Mouse (Mus musculus): Measurements from ENCODE around the gene Cxcl17. TPM values are rescaled to one million over a fixed set of nuclear protein-coding genes. Genes with fewer than 3 reads are reported as not detected.

Gene Cxcl17
- total and polyA plus RNA-seq, 2 experiments from 2014 or later = 0.66 TPM; not detected in 1

DNA sequence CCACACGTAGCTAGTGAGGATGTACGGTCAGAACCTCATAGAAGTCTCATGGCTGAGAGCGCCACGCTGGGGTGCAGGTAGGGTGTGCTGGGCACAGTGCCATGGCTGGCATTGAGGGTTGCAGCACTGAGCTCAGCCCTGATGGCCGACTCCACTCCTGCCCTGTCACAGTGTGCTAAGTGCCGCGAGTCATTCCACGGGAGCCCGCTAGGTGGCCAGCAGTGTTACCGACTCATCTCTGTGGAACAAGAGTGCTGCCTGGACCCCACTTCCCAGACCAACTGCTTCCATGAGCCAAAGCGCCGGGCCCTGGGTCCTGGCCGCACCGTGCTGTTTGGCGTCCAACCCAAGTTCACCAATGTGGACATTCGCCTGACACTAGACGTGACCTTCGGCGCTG is 49.5 kb downstream of the Cxcl17 start:
- no peaks in the 10 kb centered on the region for H3K9me3 ChIP-seq (ENCODE audit: low read length)
- peaks cover 16% of the 10 kb centered on the region; the same call in 1 of the 2 replicates for H3K4me1 ChIP-seq (ENCODE audit: insufficient read depth, low read length)
- H3K27me3 ChIP-seq (ENCODE audit: insufficient read depth, low read length) = 0 out of 2 replicates have a peak, but pooled peaks cover 3% of the 10 kb centered on the region
- no peak overlapping the region for H3K4me3 ChIP-seq (ENCODE audit: low read length)
- DNase-seq (ENCODE audit: low spot score) = peak; percentile 10
- no peak overlapping the region for H3K27ac ChIP-seq
- no peak overlapping the region for H3K9ac ChIP-seq (replicated peaks; ENCODE audit: low read length)
- H3K36me3 ChIP-seq (ENCODE audit: insufficient read depth, low read length) = peaks cover 33% of the 10 kb centered on the region
- 83% methylated on average over 19 of the region's 19 CpGs for WGBS
- ATAC-seq = no peak
- TF ChIP-seq CTCF (IDR thresholded peaks at IDR 0.05; ENCODE audit: low read depth) = peak; percentile 47
- H3K4me2 ChIP-seq (ENCODE audit: low read depth, low read length) = no peak overlapping the region

GRCm38 (mm10) chr7:25358721-25359206 is 53.9 kb downstream of the Cxcl17 start:
- Histone ChIP-seq H3K9me3 (ENCODE audit: low read length) (no peaks in the 10 kb centered on the region), H3K36me3 (ENCODE audit: insufficient read depth, low read length) (peaks cover 35% of the 10 kb centered on the region), H3K27me3 (ENCODE audit: insufficient read depth, low read length) (no peaks in the 10 kb centered on the region), H3K9ac (replicated peaks; ENCODE audit: low read length) (0 out of 2 replicates have a peak overlapping the region, but pooled peaks have one; percentile 24), H3K4me1 (ENCODE audit: insufficient read depth, low read length) (no peaks in the 10 kb centered on the region), H3K27ac (peak overlapping the region; percentile 51; the same call in 1 of the 2 replicates), H3K4me3 (ENCODE audit: low read length) (no peak overlapping the region), H3K4me2 (ENCODE audit: low read depth, low read length) (peak overlapping the region; percentile 21)
- ATAC-seq (peak; percentile 89), DNase-seq (ENCODE audit: low spot score) (peak; percentile 70)
- peak; percentile 54 for TF ChIP-seq CTCF (IDR thresholded peaks at IDR 0.05; ENCODE audit: low read depth)
- 30% methylated on average over 19 of the region's 19 CpGs for WGBS

Other genes starting within 250 kb of the Cxcl17 start
- 3.9 and 4.7 TPM in 2 replicates for gene Pou2f2, start 233.2 kb downstream of the Cxcl17 start, total RNA-seq (2014; rRNA removed)
- gene Pou2f2, start 233.2 kb downstream of the Cxcl17 start, polyA plus RNA-seq (2015; fragmentation: Nextera tagmentation; extraction: Ambion mirVana) = 14.4 and 20.2 TPM in 2 replicates
- gene Dedd2, start 192.3 kb downstream of the Cxcl17 start, total RNA-seq (2014; rRNA removed) = 22.5 and 31.7 TPM in 2 replicates
- gene Dedd2, start 192.3 kb downstream of the Cxcl17 start, polyA plus RNA-seq (2015; fragmentation: Nextera tagmentation; extraction: Ambion mirVana) = 19.8 and 20.2 TPM in 2 replicates
- 9.6 and 10.1 TPM in 2 replicates for gene Zfp526, start 191.5 kb downstream of the Cxcl17 start, total RNA-seq (2014; rRNA removed)
- gene Zfp526, start 191.5 kb downstream of the Cxcl17 start, polyA plus RNA-seq (2015; fragmentation: Nextera tagmentation; extraction: Ambion mirVana) = 0.66 and 0.85 TPM in 2 replicates
- gene Gsk3a, start 175.0 kb downstream of the Cxcl17 start, total RNA-seq (2014; rRNA removed) = 151 and 160 TPM in 2 replicates
- 17.5 and 19.8 TPM in 2 replicates for gene Gsk3a, start 175.0 kb downstream of the Cxcl17 start, polyA plus RNA-seq (2015; fragmentation: Nextera tagmentation; extraction: Ambion mirVana)
- gene Erf, start 162.1 kb downstream of the Cxcl17 start, total RNA-seq (2014; rRNA removed) = 19.0 and 20.8 TPM in 2 replicates
- gene Erf, start 162.1 kb downstream of the Cxcl17 start, polyA plus RNA-seq (2015; fragmentation: Nextera tagmentation; extraction: Ambion mirVana) = 3.0 and 3.7 TPM in 2 replicates
- 153 and 155 TPM in 2 replicates for gene Cic, start 145.2 kb downstream of the Cxcl17 start, total RNA-seq (2014; rRNA removed)
- gene Cic, start 145.2 kb downstream of the Cxcl17 start, polyA plus RNA-seq (2015; fragmentation: Nextera tagmentation; extraction: Ambion mirVana) = 28.2 and 30.6 TPM in 2 replicates
- 534 and 592 TPM in 2 replicates for gene Pafah1b3, start 114.9 kb downstream of the Cxcl17 start, total RNA-seq (2014; rRNA removed)
- gene Pafah1b3, start 114.9 kb downstream of the Cxcl17 start, polyA plus RNA-seq (2015; fragmentation: Nextera tagmentation; extraction: Ambion mirVana) = 469 and 484 TPM in 2 replicates
- gene Prr19, start 111.5 kb downstream of the Cxcl17 start, total RNA-seq (2014; rRNA removed) = 0.93 and 1.4 TPM in 2 replicates
- 3.1 and 3.6 TPM in 2 replicates for gene Prr19, start 111.5 kb downstream of the Cxcl17 start, polyA plus RNA-seq (2015; fragmentation: Nextera tagmentation; extraction: Ambion mirVana)
- 56.6 and 88.3 TPM in 2 replicates for gene Tmem145, start 106.8 kb downstream of the Cxcl17 start, total RNA-seq (2014; rRNA removed)
- gene Tmem145, start 106.8 kb downstream of the Cxcl17 start, polyA plus RNA-seq (2015; fragmentation: Nextera tagmentation; extraction: Ambion mirVana) = 104 and 106 TPM in 2 replicates
- gene Megf8, start 95.7 kb downstream of the Cxcl17 start, total RNA-seq (2014; rRNA removed) = 104 and 105 TPM in 2 replicates
- gene Megf8, start 95.7 kb downstream of the Cxcl17 start, polyA plus RNA-seq (2015; fragmentation: Nextera tagmentation; extraction: Ambion mirVana) = 14.8 and 15.4 TPM in 2 replicates
- gene Cnfn, start 43.2 kb downstream of the Cxcl17 start, total RNA-seq (2014; rRNA removed) = not detected in 2 replicates
- gene Cnfn, start 43.2 kb downstream of the Cxcl17 start, polyA plus RNA-seq (2015; fragmentation: Nextera tagmentation; extraction: Ambion mirVana) = 0.30 and 0.89 TPM in 2 replicates
- gene Lipe, start 14.2 kb downstream of the Cxcl17 start, total RNA-seq (2014; rRNA removed) = 9.6 and 18.7 TPM in 2 replicates
- 7.8 and 9.1 TPM in 2 replicates for gene Lipe, start 14.2 kb downstream of the Cxcl17 start, polyA plus RNA-seq (2015; fragmentation: Nextera tagmentation; extraction: Ambion mirVana)
- 0.32 and 1.2 TPM in 2 replicates for gene Ceacam1, start 64.7 kb upstream of the Cxcl17 start, total RNA-seq (2014; rRNA removed)
- 0.93 and 1.2 TPM in 2 replicates for gene Ceacam1, start 64.7 kb upstream of the Cxcl17 start, polyA plus RNA-seq (2015; fragmentation: Nextera tagmentation; extraction: Ambion mirVana)
- gene Ceacam2, start 127.0 kb upstream of the Cxcl17 start, total RNA-seq (2014; rRNA removed) = not detected in 2 replicates
- not detected in 2 replicates for gene Ceacam2, start 127.0 kb upstream of the Cxcl17 start, polyA plus RNA-seq (2015; fragmentation: Nextera tagmentation; extraction: Ambion mirVana)
- not detected in 2 replicates for gene Erich4, start 203.0 kb upstream of the Cxcl17 start, total RNA-seq (2014; rRNA removed)
- not detected in 2 replicates for gene Erich4, start 203.0 kb upstream of the Cxcl17 start, polyA plus RNA-seq (2015; fragmentation: Nextera tagmentation; extraction: Ambion mirVana)
- gene Dmac2, start 206.5 kb upstream of the Cxcl17 start, total RNA-seq (2014; rRNA removed) = 50.5 and 54.8 TPM in 2 replicates
- 46.7 and 48.7 TPM in 2 replicates for gene Dmac2, start 206.5 kb upstream of the Cxcl17 start, polyA plus RNA-seq (2015; fragmentation: Nextera tagmentation; extraction: Ambion mirVana)
- gene B3gnt8, start 213.8 kb upstream of the Cxcl17 start, total RNA-seq (2014; rRNA removed) = 0.14 and 1.2 TPM in 2 replicates
- 1.1 and 1.3 TPM in 2 replicates for gene B3gnt8, start 213.8 kb upstream of the Cxcl17 start, polyA plus RNA-seq (2015; fragmentation: Nextera tagmentation; extraction: Ambion mirVana)
- 88.5 and 96.0 TPM in 2 replicates for gene Bckdha, start 246.1 kb upstream of the Cxcl17 start, total RNA-seq (2014; rRNA removed)
- gene Bckdha, start 246.1 kb upstream of the Cxcl17 start, polyA plus RNA-seq (2015; fragmentation: Nextera tagmentation; extraction: Ambion mirVana) = 56.1 and 60.4 TPM in 2 replicates
- gene Exosc5, start 246.3 kb upstream of the Cxcl17 start, total RNA-seq (2014; rRNA removed) = 27.9 and 33.9 TPM in 2 replicates
- gene Exosc5, start 246.3 kb upstream of the Cxcl17 start, polyA plus RNA-seq (2015; fragmentation: Nextera tagmentation; extraction: Ambion mirVana) = 36.5 and 39.2 TPM in 2 replicates

Measured in hindbrain, postnatal 0 days (tissue).